Mouse (Mus musculus): ENCODE data around the gene Gpc5. TPM values are rescaled to one million over a fixed set of nuclear protein-coding genes. Genes with fewer than 3 reads are reported as not detected.

The Gpc5 gene
- polyA plus RNA-seq, 2 experiments: 0.05 TPM; not detected in 1

DNA sequence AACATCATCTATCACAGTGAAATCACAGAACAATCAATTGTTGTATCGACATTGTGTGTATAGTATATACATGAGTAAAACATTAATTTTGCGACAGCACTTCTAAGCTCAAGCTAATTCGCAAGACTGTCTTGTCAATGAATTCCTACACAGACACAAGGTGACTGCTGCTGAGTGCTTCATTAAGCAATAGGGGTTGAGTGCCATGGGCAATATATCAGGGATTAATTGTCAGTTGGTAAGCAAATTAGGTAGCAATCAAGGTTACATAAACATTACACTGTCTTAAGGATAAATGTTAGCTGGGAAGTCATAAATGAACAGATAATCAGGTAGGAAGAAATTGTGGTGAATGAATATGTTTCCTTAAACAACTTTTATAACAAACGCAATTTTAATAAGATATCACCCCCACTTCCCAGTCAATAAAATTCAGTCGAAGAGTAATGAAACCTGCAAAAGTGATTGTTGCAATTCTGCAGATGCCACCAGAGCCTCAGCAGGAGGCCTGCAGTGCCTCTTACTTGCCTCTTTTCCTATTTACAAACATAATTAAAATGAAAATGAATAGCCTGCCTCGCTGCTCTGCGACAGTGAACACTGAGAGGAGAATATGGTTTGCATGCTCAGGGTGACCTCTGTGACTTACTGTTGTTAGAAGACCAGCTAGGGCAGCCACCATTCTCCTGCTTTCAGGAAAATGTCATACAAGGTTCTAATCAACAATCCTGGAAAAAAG lies 539.3 kb downstream of the Gpc5 start:
- no peaks in the 10 kb centered on the region for H3K4me1 ChIP-seq (replicated peaks; ENCODE audit: control insufficient read depth in 2 of 2, insufficient read depth in 2 of 2, low read length in 1 of 2)
- TF ChIP-seq EP300 (IDR thresholded peaks at IDR 0.05; ENCODE audit: low read depth) (no peak), CTCF (IDR thresholded peaks at IDR 0.05; ENCODE audit: low read depth) (no peak)

DNA sequence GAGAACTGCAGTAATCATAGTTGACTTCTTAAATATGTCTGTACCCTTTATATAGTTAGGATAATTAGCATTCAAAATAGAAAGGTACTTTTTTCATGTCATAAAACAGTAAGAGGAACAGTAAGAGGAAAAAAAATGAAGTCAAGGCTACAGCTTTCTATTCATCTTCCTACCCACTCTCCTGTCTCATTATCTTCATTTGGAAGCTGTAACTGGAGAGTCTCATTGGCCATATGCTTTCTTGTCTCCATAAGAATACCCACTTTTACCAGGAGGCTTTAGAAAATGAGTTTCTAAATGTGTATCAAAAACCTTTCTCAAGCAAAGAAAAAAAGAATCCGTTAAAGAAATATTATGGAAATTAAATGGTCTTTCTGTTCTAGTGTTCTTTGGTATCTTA lies 541.3 kb downstream of the Gpc5 start:
- no peaks in the 10 kb centered on the region for H3K27me3 ChIP-seq (ENCODE audit: control insufficient read depth, insufficient read depth, low read length)
- ATAC-seq (ENCODE audit: insufficient read depth) (no peak), DNase-seq (ENCODE audit: low read depth in 3 of 3, low spot score in 3 of 3) (no peak)
- H3K9ac ChIP-seq (replicated peaks): no peak overlapping the region
- no peak overlapping the region for H3K27ac ChIP-seq
- no peak for TF ChIP-seq CTCF (IDR thresholded peaks at IDR 0.05; ENCODE audit: low read depth)
- no peak for TF ChIP-seq EP300 (IDR thresholded peaks at IDR 0.05; ENCODE audit: low read depth)
- no peaks in the 10 kb centered on the region for H3K4me1 ChIP-seq (replicated peaks; ENCODE audit: control insufficient read depth in 2 of 2, insufficient read depth in 2 of 2, low read length in 1 of 2)
- H3K4me2 ChIP-seq (ENCODE audit: low read depth): no peak overlapping the region
- WGBS (ENCODE audit: insufficient replicate concordance): 38% methylated on average over 1 of the region's 1 CpGs
- no peaks in the 10 kb centered on the region for H3K36me3 ChIP-seq (replicated peaks; ENCODE audit: control insufficient read depth, insufficient read depth, low read depth)
- no peak overlapping the region for H3K4me3 ChIP-seq (ENCODE audit: insufficient read depth in 1 of 2, low read depth in 2 of 2, low read length in 2 of 2)
- no peaks in the 10 kb centered on the region for H3K9me3 ChIP-seq (ENCODE audit: control insufficient read depth, low read length)

More for the DNA sequence above, 539.3 kb downstream of the Gpc5 start:
- Histone ChIP-seq H3K9me3 (ENCODE audit: control insufficient read depth, low read length) (no peaks in the 10 kb centered on the region), H3K27ac (no peak overlapping the region), H3K36me3 (replicated peaks; ENCODE audit: control insufficient read depth, insufficient read depth, low read depth) (no peaks in the 10 kb centered on the region), H3K27me3 (ENCODE audit: control insufficient read depth, insufficient read depth, low read length) (no peaks in the 10 kb centered on the region), H3K4me3 (ENCODE audit: insufficient read depth in 1 of 2, low read depth in 2 of 2, low read length in 2 of 2) (no peak overlapping the region), H3K4me2 (ENCODE audit: low read depth) (no peak overlapping the region), H3K9ac (replicated peaks) (no peak overlapping the region)
- WGBS (ENCODE audit: insufficient replicate concordance): 60% methylated on average over 7 of the region's 7 CpGs
- ATAC-seq (ENCODE audit: insufficient read depth) (no peak), DNase-seq (ENCODE audit: low read depth in 3 of 3, low spot score in 3 of 3) (no peak)

- Histone ChIP-seq H3K9ac (replicated peaks) (no peak overlapping the region), H3K27ac (no peak overlapping the region), H3K9me3 (ENCODE audit: control insufficient read depth, low read length) (no peaks in the 10 kb centered on the region), H3K4me1 (replicated peaks; ENCODE audit: control insufficient read depth in 2 of 2, insufficient read depth in 2 of 2, low read length in 1 of 2) (no peaks in the 10 kb centered on the region), H3K27me3 (ENCODE audit: control insufficient read depth, insufficient read depth, low read length) (no peaks in the 10 kb centered on the region), H3K4me3 (ENCODE audit: insufficient read depth in 1 of 2, low read depth in 2 of 2, low read length in 2 of 2) (no peak overlapping the region), H3K4me2 (ENCODE audit: low read depth) (no peak overlapping the region), H3K36me3 (replicated peaks; ENCODE audit: control insufficient read depth, insufficient read depth, low read depth) (no peaks in the 10 kb centered on the region)
- ATAC-seq (ENCODE audit: insufficient read depth): no peak
- no peak for DNase-seq (ENCODE audit: low read depth in 3 of 3, low spot score in 3 of 3)
- whole genome bisulfite sequencing (ENCODE audit: insufficient replicate concordance): 66% methylated on average over 2 of the region's 2 CpGs
- TF ChIP-seq EP300 (IDR thresholded peaks at IDR 0.05; ENCODE audit: low read depth) (no peak), CTCF (IDR thresholded peaks at IDR 0.05; ENCODE audit: low read depth) (no peak)
Observed at GRCm38 (mm10) chr14:115679875-115680274, 587.9 kb downstream of the Gpc5 start.

GRCm38 (mm10) chr14:115746013-115746412 lies 654.0 kb downstream of the Gpc5 start:
- DNase-seq (ENCODE audit: low read depth in 3 of 3, low spot score in 3 of 3) (no peak), ATAC-seq (ENCODE audit: insufficient read depth) (no peak)
- Histone ChIP-seq H3K4me3 (ENCODE audit: insufficient read depth in 1 of 2, low read depth in 2 of 2, low read length in 2 of 2) (no peak overlapping the region), H3K27ac (no peak overlapping the region), H3K36me3 (replicated peaks; ENCODE audit: control insufficient read depth, insufficient read depth, low read depth) (no peaks in the 10 kb centered on the region), H3K4me1 (replicated peaks; ENCODE audit: control insufficient read depth in 2 of 2, insufficient read depth in 2 of 2, low read length in 1 of 2) (no peaks in the 10 kb centered on the region), H3K27me3 (ENCODE audit: control insufficient read depth, insufficient read depth, low read length) (no peaks in the 10 kb centered on the region), H3K9me3 (ENCODE audit: control insufficient read depth, low read length) (no peaks in the 10 kb centered on the region), H3K4me2 (ENCODE audit: low read depth) (no peak overlapping the region), H3K9ac (replicated peaks) (no peak overlapping the region)
- TF ChIP-seq CTCF (IDR thresholded peaks at IDR 0.05; ENCODE audit: low read depth): no peak
- TF ChIP-seq EP300 (IDR thresholded peaks at IDR 0.05; ENCODE audit: low read depth): no peak
- 49% methylated on average over 1 of the region's 1 CpGs for WGBS (ENCODE audit: insufficient replicate concordance)

GRCm38 (mm10) chr14:115760241-115760640 lies 668.2 kb downstream of the Gpc5 start:
- DNase-seq (ENCODE audit: low read depth in 3 of 3, low spot score in 3 of 3) (no peak), ATAC-seq (ENCODE audit: insufficient read depth) (no peak)
- no peak overlapping the region for H3K4me3 ChIP-seq (ENCODE audit: insufficient read depth in 1 of 2, low read depth in 2 of 2, low read length in 2 of 2)
- H3K9ac ChIP-seq (replicated peaks): no peak overlapping the region
- H3K36me3 ChIP-seq (replicated peaks; ENCODE audit: control insufficient read depth, insufficient read depth, low read depth): no peaks in the 10 kb centered on the region
- no peak overlapping the region for H3K4me2 ChIP-seq (ENCODE audit: low read depth)
- WGBS (ENCODE audit: insufficient replicate concordance): 45% methylated on average over 5 of the region's 5 CpGs
- no peak overlapping the region for H3K27ac ChIP-seq
- TF ChIP-seq EP300 (IDR thresholded peaks at IDR 0.05; ENCODE audit: low read depth): no peak
- TF ChIP-seq CTCF (IDR thresholded peaks at IDR 0.05; ENCODE audit: low read depth): no peak
- H3K27me3 ChIP-seq (ENCODE audit: control insufficient read depth, insufficient read depth, low read length): no peaks in the 10 kb centered on the region
- H3K9me3 ChIP-seq (ENCODE audit: control insufficient read depth, low read length): no peaks in the 10 kb centered on the region
- no peaks in the 10 kb centered on the region for H3K4me1 ChIP-seq (replicated peaks; ENCODE audit: control insufficient read depth in 2 of 2, insufficient read depth in 2 of 2, low read length in 1 of 2)
